Mouse (Mus musculus) heart, embryonic 12.5 days (tissue): ENCODE results near the gene Hmg20b. TPM values are rescaled to one million over a fixed set of nuclear protein-coding genes. Genes with fewer than 3 reads are reported as not detected.
A peak's percentile ranks its signal among the peaks of the same experiment; 100 is the strongest.

Experiments
- ATAC-seq: fragments of 200-750 bp; cut with Nextera tagmentation; 2 replicates; pipeline ENCODE4 v1.8.0; 2017; ENCODE audit warnings: moderate TSS enrichment, moderate library complexity; ENCODE audit not compliant: insufficient number of reproducible peaks, low FRiP score
- H3K27ac ChIP-seq: fragments of 300-500 bp; sonication (generic); 2 replicates; pipeline ENCODE4 v1.5.1; 2016; ENCODE audit warnings: mild to moderate bottlenecking, moderate library complexity; ENCODE audit not compliant: poor library complexity, severe bottlenecking
- H3K27me3 ChIP-seq: fragments of 300-500 bp; sonication (generic); replicated peaks from 2 replicates; pipeline ENCODE4 v1.6.1; 2016; ENCODE audit warnings: mild to moderate bottlenecking, moderate library complexity
- H3K36me3 ChIP-seq: fragments of 300-500 bp; sonication (generic); 2 replicates; pipeline ENCODE4 v1.6.1; 2016; ENCODE audit warnings: mild to moderate bottlenecking, moderate library complexity
- H3K4me1 ChIP-seq: fragments of 300-500 bp; sonication (generic); replicated peaks from 2 replicates; pipeline ENCODE4 v1.6.1; 2016; ENCODE audit warnings: mild to moderate bottlenecking
- H3K4me2 ChIP-seq: fragments of 300-500 bp; sonication (generic); 2 replicates; pipeline ENCODE4 v1.6.1; 2016; ENCODE audit warnings: mild to moderate bottlenecking, moderate library complexity
- H3K4me3 ChIP-seq: fragments of 300-500 bp; sonication (generic); 2 replicates; pipeline ENCODE4 v1.5.1; 2016; ENCODE audit warnings: mild to moderate bottlenecking
- H3K9ac ChIP-seq: fragments of 300-500 bp; sonication (generic); 2 replicates; pipeline ENCODE4 v1.6.1; 2016; ENCODE audit warnings: mild to moderate bottlenecking, moderate library complexity
- H3K9me3 ChIP-seq: fragments of 300-500 bp; sonication (generic); replicated peaks from 2 replicates; pipeline ENCODE4 v1.6.1; 2016; ENCODE audit warnings: mild to moderate bottlenecking, moderate library complexity
- WGBS: fragments of 180-500 bp; shearing (Covaris S2); methylation state at CpG from one replicate; pipeline ENCODE4 v1.1.7; 2016; 5-methylcytosine and 5-hydroxymethylcytosine counted together
- polyA plus RNA-seq: library from polyadenylated mRNA; unstranded; fragments of >200 nt; fragmentation: Nextera tagmentation; extraction: Ambion mirVana; gene quantifications from 2 replicates; pipeline ENCODE4 v1.2.1, GENCODE M21; 2016

Hmg20b gene
- polyA plus RNA-seq, 1 experiment from 2014 or later: 109 TPM

DNA sequence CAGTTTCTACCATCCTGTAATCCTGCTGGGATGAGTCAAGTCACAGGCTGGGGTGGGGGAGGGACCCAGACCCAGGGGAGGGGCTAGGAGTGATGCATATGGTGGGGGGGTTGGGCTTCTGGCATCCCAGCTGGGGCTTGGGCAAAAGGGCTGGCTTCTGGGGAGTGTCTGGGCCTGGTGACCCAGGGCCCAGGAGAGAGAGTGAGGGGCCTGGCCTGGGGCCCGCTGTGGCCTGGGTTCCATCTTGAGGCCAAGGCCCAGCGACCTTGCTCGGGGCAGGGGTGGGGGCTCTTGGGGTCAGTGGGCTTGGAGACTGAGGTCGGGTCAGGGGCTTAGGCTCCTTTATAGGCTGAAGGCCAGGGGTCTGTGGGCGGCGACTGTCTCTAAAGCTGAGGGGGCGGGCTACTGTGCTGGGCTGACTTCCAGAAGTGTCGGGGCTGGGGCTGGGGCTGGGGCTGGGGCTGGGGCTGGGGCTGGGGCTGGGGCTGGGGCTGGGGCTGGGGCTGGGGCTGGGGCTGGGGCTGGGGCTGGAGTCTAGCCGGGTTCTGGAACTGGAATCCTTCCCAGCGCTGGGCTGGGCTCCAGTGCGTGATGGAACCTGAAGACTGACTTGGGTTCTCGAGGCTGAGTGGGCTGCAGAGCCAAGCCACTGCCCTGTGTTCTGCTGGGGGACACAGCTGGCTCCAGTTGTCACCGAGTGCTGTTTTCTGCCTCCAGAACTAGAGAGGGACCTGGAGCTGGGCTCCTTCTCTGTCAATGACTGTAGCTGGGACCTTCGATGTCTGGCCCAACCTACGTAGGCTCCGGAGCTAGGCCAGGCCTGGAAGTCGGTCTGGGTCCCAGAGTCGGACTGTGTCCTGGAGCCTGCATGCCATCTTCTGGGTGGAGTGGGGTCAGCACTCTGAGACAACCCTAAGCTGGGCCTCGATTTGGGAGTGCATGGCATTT lies 14.6 kb downstream of the Hmg20b start:
- peak overlapping the region; percentile 70 for H3K27ac ChIP-seq
- H3K4me1 ChIP-seq: peaks cover 29% of the 10 kb centered on the region
- ATAC-seq: no peak
- H3K9ac ChIP-seq: peak overlapping the region; percentile 38
- H3K4me3 ChIP-seq: no peak overlapping the region
- WGBS: 45% methylated on average over 19 of the region's 19 CpGs
- peak overlapping the region; percentile 16; the same call in 1 of the 2 replicates for H3K4me2 ChIP-seq
- H3K9me3 ChIP-seq: no peaks in the 10 kb centered on the region
- peaks cover 5% of the 10 kb centered on the region; the same call in 1 of the 2 replicates for H3K36me3 ChIP-seq
- H3K27me3 ChIP-seq: peaks cover 25% of the 10 kb centered on the region

- WGBS: 76% methylated on average over 11 of the region's 11 CpGs
- Histone ChIP-seq H3K27me3 (peaks cover 21% of the 10 kb centered on the region), H3K36me3 (peaks cover 5% of the 10 kb centered on the region; the same call in 1 of the 2 replicates), H3K27ac (no peak overlapping the region), H3K4me1 (peaks cover 39% of the 10 kb centered on the region), H3K9ac (no peak overlapping the region), H3K4me3 (no peak overlapping the region), H3K4me2 (no peak overlapping the region), H3K9me3 (no peaks in the 10 kb centered on the region)
- ATAC-seq: no peak
These were observed 16.0 kb downstream of the Hmg20b start for GRCm38 (mm10) chr10:81334324-81334723.

DNA sequence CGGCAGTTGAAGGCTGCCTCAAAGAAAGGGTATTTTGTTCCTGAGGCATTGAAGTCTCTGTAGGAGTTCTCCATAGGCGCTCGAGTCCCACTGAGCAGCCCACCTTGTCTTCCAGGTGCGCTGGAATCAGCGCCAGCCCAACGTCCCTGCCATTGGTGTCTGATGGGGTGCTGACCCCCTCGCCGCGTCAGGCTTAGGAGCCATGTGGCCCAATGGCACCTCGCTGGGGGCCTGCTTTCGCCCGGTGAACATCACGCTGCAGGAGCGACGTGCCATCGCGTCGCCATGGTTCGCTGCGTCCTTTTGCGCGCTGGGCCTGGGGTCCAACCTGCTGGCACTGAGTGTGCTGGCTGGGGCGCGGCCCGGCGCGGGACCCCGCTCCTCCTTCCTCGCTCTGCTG lies 18.0 kb downstream of the Hmg20b start:
- H3K4me1 ChIP-seq: peaks cover 58% of the 10 kb centered on the region
- peak overlapping the region; percentile 48; the same call in 1 of the 2 replicates for H3K9ac ChIP-seq
- peak overlapping the region; percentile 15 for H3K4me3 ChIP-seq
- WGBS: 19% methylated on average over 29 of the region's 29 CpGs
- H3K36me3 ChIP-seq: peaks cover 6% of the 10 kb centered on the region
- peaks cover 5% of the 10 kb centered on the region for H3K27me3 ChIP-seq
- no peak for ATAC-seq
- no peaks in the 10 kb centered on the region for H3K9me3 ChIP-seq
- peak overlapping the region; percentile 50 for H3K4me2 ChIP-seq
- no peak overlapping the region for H3K27ac ChIP-seq

GRCm38 (mm10) chr10:81330007-81330406 lies 20.3 kb downstream of the Hmg20b start:
- no peak overlapping the region for H3K4me3 ChIP-seq
- H3K4me1 ChIP-seq: peaks cover 54% of the 10 kb centered on the region
- WGBS: 31% methylated on average over 4 of the region's 4 CpGs

GRCm38 (mm10) chr10:81329194-81329975 lies 20.9 kb downstream of the Hmg20b start:
- peaks cover 51% of the 10 kb centered on the region for H3K4me1 ChIP-seq
- H3K9ac ChIP-seq: peak overlapping the region; percentile 54
- WGBS: 52% methylated on average over 10 of the region's 10 CpGs
- H3K4me3 ChIP-seq: peak overlapping the region; percentile 14
- H3K27ac ChIP-seq: peak overlapping the region; percentile 91
- H3K9me3 ChIP-seq: no peaks in the 10 kb centered on the region
- peak; percentile 63 for ATAC-seq
- no peaks in the 10 kb centered on the region; the same call in 1 of the 2 replicates for H3K27me3 ChIP-seq
- peaks cover 35% of the 10 kb centered on the region for H3K36me3 ChIP-seq
- H3K4me2 ChIP-seq: peak overlapping the region; percentile 47

More at GRCm38 (mm10) chr10:81330007-81330406, 20.3 kb downstream of the Hmg20b start:
- H3K36me3 ChIP-seq: peaks cover 29% of the 10 kb centered on the region
- H3K9me3 ChIP-seq: no peaks in the 10 kb centered on the region
- no peak for ATAC-seq
- no peaks in the 10 kb centered on the region; the same call in 1 of the 2 replicates for H3K27me3 ChIP-seq
- peak overlapping the region; percentile 47 for H3K4me2 ChIP-seq
- peak overlapping the region; percentile 91 for H3K27ac ChIP-seq
- peak overlapping the region; percentile 54 for H3K9ac ChIP-seq

GRCm38 (mm10) chr10:81328386-81328785 lies 21.9 kb downstream of the Hmg20b start, which contains the start of gene Tbxa2r:
Gene Tbxa2r (plus strand): TSS chr10:81328731.
- H3K4me2 ChIP-seq: peak within 1 kb of the TSS; percentile 47

DNA sequence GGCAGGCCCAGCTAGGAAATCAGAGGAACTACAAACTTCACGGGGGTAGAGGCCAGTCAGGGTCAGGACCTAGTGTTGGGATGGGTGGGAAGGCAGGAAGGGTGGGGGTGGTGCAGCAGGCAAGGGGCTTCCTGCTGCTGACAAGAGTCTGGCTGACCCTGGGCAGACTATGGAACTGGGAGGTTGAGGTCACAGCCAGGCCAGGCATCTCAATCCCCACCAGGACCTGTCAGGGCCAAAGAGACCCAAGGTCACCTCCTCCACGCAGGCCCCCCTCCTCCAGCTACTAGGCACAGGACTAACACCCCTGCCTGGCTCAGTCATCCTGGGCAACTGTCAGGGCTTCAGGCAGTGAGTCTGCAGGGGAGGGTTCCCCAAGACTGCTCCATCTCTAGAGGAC lies 22.3 kb downstream of the Hmg20b start:
- Histone ChIP-seq H3K4me3 (no peak overlapping the region), H3K36me3 (peaks cover 44% of the 10 kb centered on the region), H3K27ac (peak overlapping the region; percentile 91), H3K4me2 (peak overlapping the region; percentile 47), H3K9ac (peak overlapping the region; percentile 54), H3K4me1 (peaks cover 51% of the 10 kb centered on the region), H3K27me3 (no peaks in the 10 kb centered on the region; the same call in 1 of the 2 replicates), H3K9me3 (no peaks in the 10 kb centered on the region)
- 0% methylated on average over 2 of the region's 2 CpGs for WGBS
- ATAC-seq: no peak

More at GRCm38 (mm10) chr10:81328386-81328785, 21.9 kb downstream of the Hmg20b start, which contains the start of gene Tbxa2r:
- WGBS: 5% methylated on average over 10 of the region's 10 CpGs
- H3K27ac ChIP-seq: peak within 1 kb of the TSS; percentile 91
- peak; percentile 24; the same call in 1 of the 2 replicates for ATAC-seq
- peaks cover 44% of the 10 kb centered on the region for H3K36me3 ChIP-seq
- H3K4me3 ChIP-seq: peak within 1 kb of the TSS; percentile 14
- no peaks in the 10 kb centered on the region for H3K9me3 ChIP-seq
- H3K9ac ChIP-seq: peak within 1 kb of the TSS; percentile 54
- no peaks in the 10 kb centered on the region; the same call in 1 of the 2 replicates for H3K27me3 ChIP-seq
- peaks cover 51% of the 10 kb centered on the region for H3K4me1 ChIP-seq

DNA sequence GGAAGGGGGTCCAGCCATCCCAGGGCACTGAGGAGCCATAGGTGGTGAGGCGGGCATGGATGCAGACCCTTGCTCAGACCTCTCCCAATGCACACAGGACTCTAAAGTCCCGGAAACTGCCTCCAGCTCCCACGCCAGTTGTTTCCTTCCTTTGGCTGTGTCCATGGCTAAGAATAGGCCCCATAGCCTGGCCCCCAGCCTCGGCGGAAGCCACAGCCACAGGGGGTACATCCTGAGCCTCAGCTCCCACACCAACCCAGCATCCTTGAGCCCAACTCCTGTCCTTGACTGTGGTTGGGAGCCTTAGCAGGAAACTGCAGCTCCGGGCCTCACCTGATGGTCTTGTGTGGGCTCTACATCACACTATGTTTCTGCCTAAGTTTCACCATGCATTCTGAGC lies 23.4 kb downstream of the Hmg20b start:
- 64% methylated on average over 6 of the region's 6 CpGs for WGBS
- Histone ChIP-seq H3K9ac (peak overlapping the region; percentile 20; the same call in 1 of the 2 replicates), H3K27me3 (no peaks in the 10 kb centered on the region), H3K27ac (peak overlapping the region; percentile 34; the same call in 1 of the 2 replicates), H3K9me3 (no peaks in the 10 kb centered on the region), H3K4me3 (no peak overlapping the region), H3K4me1 (peaks cover 52% of the 10 kb centered on the region), H3K36me3 (peaks cover 52% of the 10 kb centered on the region), H3K4me2 (no peak overlapping the region)
- ATAC-seq: no peak

DNA sequence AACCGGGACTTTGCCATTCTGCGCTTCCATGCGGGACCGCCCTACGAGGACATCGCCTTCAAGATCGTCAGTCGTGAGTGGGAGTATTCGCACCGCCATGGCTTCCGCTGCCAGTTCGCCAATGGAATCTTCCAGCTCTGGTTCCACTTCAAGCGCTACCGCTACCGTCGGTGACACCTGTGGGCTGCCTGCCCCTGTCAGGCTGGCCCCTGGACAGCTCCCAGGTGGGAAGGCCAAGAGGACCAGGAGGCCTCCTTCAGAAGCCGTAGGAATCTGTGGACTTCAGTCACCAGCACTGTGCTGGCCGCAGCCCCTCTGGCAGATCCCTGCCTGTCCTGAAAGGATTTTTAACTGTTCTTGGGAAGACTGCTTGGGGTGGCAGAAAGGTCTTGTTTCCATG lies 24.5 kb downstream of the Hmg20b start:
- Histone ChIP-seq H3K4me3 (no peak overlapping the region), H3K9ac (no peak overlapping the region), H3K9me3 (no peaks in the 10 kb centered on the region), H3K4me2 (no peak overlapping the region), H3K4me1 (peaks cover 55% of the 10 kb centered on the region), H3K36me3 (peaks cover 52% of the 10 kb centered on the region), H3K27ac (no peak overlapping the region), H3K27me3 (no peaks in the 10 kb centered on the region)
- ATAC-seq: no peak
- 94% methylated on average over 18 of the region's 18 CpGs for WGBS

DNA sequence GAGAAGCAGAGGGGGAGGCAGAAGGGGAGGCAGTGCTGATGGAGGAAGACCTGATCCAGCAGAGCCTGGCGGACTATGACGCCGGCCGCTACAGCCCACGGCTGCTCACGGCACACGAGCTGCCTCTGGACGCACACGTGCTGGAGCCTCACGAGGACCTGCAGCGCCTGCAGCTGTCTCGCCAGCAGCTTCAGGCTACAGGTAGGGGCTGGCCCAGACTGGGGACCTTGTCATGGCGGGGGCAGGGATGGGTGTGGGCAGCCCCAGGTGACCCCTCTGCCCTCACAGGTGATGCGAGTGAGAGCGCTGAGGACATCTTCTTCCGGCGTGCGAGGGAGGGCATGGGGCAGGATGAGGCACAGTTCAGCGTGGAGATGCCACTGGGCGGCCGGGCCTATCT lies 25.1 kb downstream of the Hmg20b start:
- Histone ChIP-seq H3K9ac (no peak overlapping the region), H3K4me3 (no peak overlapping the region), H3K27me3 (no peaks in the 10 kb centered on the region), H3K27ac (no peak overlapping the region), H3K4me1 (peaks cover 49% of the 10 kb centered on the region), H3K9me3 (no peaks in the 10 kb centered on the region), H3K4me2 (no peak overlapping the region), H3K36me3 (peaks cover 52% of the 10 kb centered on the region)
- ATAC-seq: no peak
- WGBS: 97% methylated on average over 21 of the region's 21 CpGs
